Mouse (Mus musculus) bone marrow, adult 2 months (tissue): ENCODE results near the gene Zfp512b. TPM values are rescaled to one million over a fixed set of nuclear protein-coding genes. Genes with fewer than 3 reads are reported as not detected.

Source experiments
- H3K27ac ChIP-seq: fragments of 200-500 bp; 2 replicates; pipeline ENCODE4 v1.5.1; 2012; ENCODE audit warnings: low read depth, mild to moderate bottlenecking, control low read depth, inconsistent platforms, low read length; ENCODE audit not compliant: control insufficient read depth, poor library complexity, insufficient read depth
- H3K4me1 ChIP-seq: fragments of 200-500 bp; 2 replicates; pipeline ENCODE4 v1.6.1; 2011; ENCODE audit warnings: low read length; ENCODE audit not compliant: control insufficient read depth, insufficient read depth
- H3K4me3 ChIP-seq: fragments of 200-500 bp; replicated peaks from 2 replicates; pipeline ENCODE3; 2011; ENCODE audit warnings: mild to moderate bottlenecking, low read depth, low read length, control low read depth; ENCODE audit not compliant: control insufficient read depth
- CTCF ChIP-seq: fragments of 200-500 bp; IDR thresholded peaks from 2 replicates; pipeline ENCODE4 v1.5.1; 2011; ENCODE audit warnings: low read length, control low read depth; ENCODE audit not compliant: control insufficient read depth, insufficient read depth
- POLR2A ChIP-seq: fragments of 200-500 bp; IDR thresholded peaks from 2 replicates; pipeline ENCODE4 v1.6.1; 2011; ENCODE audit warnings: low read depth, mild to moderate bottlenecking, control low read depth, low read length, borderline replicate concordance; ENCODE audit not compliant: control insufficient read depth
- WGBS: fragments of 180-500 bp; shearing (Covaris S2); methylation state at CpG from one replicate; pipeline ENCODE4 v1.1.7; 2018; 5-methylcytosine and 5-hydroxymethylcytosine counted together
- polyA plus RNA-seq: library from polyadenylated mRNA; stranded (reverse); fragments of >200 nt; gene quantifications from 2 replicates; pipeline ENCODE4 v1.2.4, GENCODE M21; 2011; ENCODE audit warnings: low replicate concordance; ENCODE audit not compliant: missing spikeins, insufficient read depth, insufficient read length

Gene Zfp512b
- polyA plus RNA-seq, 1 experiment, result 31.9 TPM

GRCm38 (mm10) chr2:181532589-181532988 is 60.0 kb downstream of the Zfp512b start:
- no peaks in the 10 kb centered on the region; the same call in 1 of the 2 replicates for H3K4me1 ChIP-seq
- TF ChIP-seq CTCF (no peak), POLR2A (no peak)
- H3K27ac ChIP-seq, result no peak overlapping the region
- 86% methylated on average over 3 of the region's 3 CpGs for WGBS
- no peak overlapping the region for H3K4me3 ChIP-seq

Other genes starting within 250 kb of the Zfp512b start
- gene Zgpat, start 227.9 kb downstream of the Zfp512b start, polyA plus RNA-seq, result 10.8 and 30.8 TPM in 2 replicates
- 25.1 and 48.4 TPM in 2 replicates for gene Arfrp1, start 227.4 kb downstream of the Zfp512b start, polyA plus RNA-seq
- 37.9 and 47.7 TPM in 2 replicates for gene Lime1, start 212.7 kb downstream of the Zfp512b start, polyA plus RNA-seq
- 5.2 and 9.7 TPM in 2 replicates for gene Zbtb46, start 133.4 kb downstream of the Zfp512b start, polyA plus RNA-seq
- gene Abhd16b, start 99.6 kb downstream of the Zfp512b start, polyA plus RNA-seq, result not detected in 2 replicates
- 27.0 and 32.9 TPM in 2 replicates for gene Tpd52l2, start 95.7 kb downstream of the Zfp512b start, polyA plus RNA-seq
- 24.4 and 43.8 TPM in 2 replicates for gene Dnajc5, start 72.3 kb downstream of the Zfp512b start, polyA plus RNA-seq
- 36.5 and 129 TPM in 2 replicates for gene Uckl1, start 7.9 kb downstream of the Zfp512b start, polyA plus RNA-seq
- 15.7 and 27.7 TPM in 2 replicates for gene Prpf6, start 935 bp downstream of the Zfp512b start, polyA plus RNA-seq
- gene Samd10, start 6.4 kb upstream of the Zfp512b start, polyA plus RNA-seq, result 0.75 and 6.5 TPM in 2 replicates
- gene Gm29797, start 64.2 kb upstream of the Zfp512b start, polyA plus RNA-seq, result not detected in 2 replicates
- gene Sox18, start 78.8 kb upstream of the Zfp512b start, polyA plus RNA-seq, result 7.4 and 7.5 TPM in 2 replicates
- 20.0 and 20.3 TPM in 2 replicates for gene Tcea2, start 87.5 kb upstream of the Zfp512b start, polyA plus RNA-seq
- gene Rgs19, start 101.2 kb upstream of the Zfp512b start, polyA plus RNA-seq, result 57.1 and 170 TPM in 2 replicates
- not detected in 2 replicates for gene Lkaaear1, start 105.6 kb upstream of the Zfp512b start, polyA plus RNA-seq
- gene Oprl1, start 122.2 kb upstream of the Zfp512b start, polyA plus RNA-seq, result 2.1 TPM in 1 of 2 replicates, not detected in the other
- gene Myt1, start 170.5 kb upstream of the Zfp512b start, polyA plus RNA-seq, result not detected in 2 replicates
- 9.9 and 11.2 TPM in 2 replicates for gene Pcmtd2, start 245.1 kb upstream of the Zfp512b start, polyA plus RNA-seq